Mouse (Mus musculus) heart, embryonic 12.5 days (tissue): Measurements from ENCODE around the gene Cic. TPM values are rescaled to one million over a fixed set of nuclear protein-coding genes. Genes with fewer than 3 reads are reported as not detected.
"Not testable (repeated sequence)": the region's sequence is repeated elsewhere in the genome, so short reads cannot be mapped to it uniquely, and the experiment has no call there.

Experiments
- ATAC-seq: fragments of 200-750 bp; cut with Nextera tagmentation; 2 replicates; pipeline ENCODE4 v1.8.0; 2017; ENCODE audit warnings: moderate TSS enrichment, moderate library complexity; ENCODE audit not compliant: insufficient number of reproducible peaks, low FRiP score
- H3K27ac ChIP-seq: fragments of 300-500 bp; sonication (generic); 2 replicates; pipeline ENCODE4 v1.5.1; 2016; ENCODE audit warnings: mild to moderate bottlenecking, moderate library complexity; ENCODE audit not compliant: poor library complexity, severe bottlenecking
- H3K27me3 ChIP-seq: fragments of 300-500 bp; sonication (generic); replicated peaks from 2 replicates; pipeline ENCODE4 v1.6.1; 2016; ENCODE audit warnings: mild to moderate bottlenecking, moderate library complexity
- H3K36me3 ChIP-seq: fragments of 300-500 bp; sonication (generic); 2 replicates; pipeline ENCODE4 v1.6.1; 2016; ENCODE audit warnings: mild to moderate bottlenecking, moderate library complexity
- H3K4me1 ChIP-seq: fragments of 300-500 bp; sonication (generic); replicated peaks from 2 replicates; pipeline ENCODE4 v1.6.1; 2016; ENCODE audit warnings: mild to moderate bottlenecking
- H3K4me2 ChIP-seq: fragments of 300-500 bp; sonication (generic); 2 replicates; pipeline ENCODE4 v1.6.1; 2016; ENCODE audit warnings: mild to moderate bottlenecking, moderate library complexity
- H3K4me3 ChIP-seq: fragments of 300-500 bp; sonication (generic); 2 replicates; pipeline ENCODE4 v1.5.1; 2016; ENCODE audit warnings: mild to moderate bottlenecking
- H3K9ac ChIP-seq: fragments of 300-500 bp; sonication (generic); 2 replicates; pipeline ENCODE4 v1.6.1; 2016; ENCODE audit warnings: mild to moderate bottlenecking, moderate library complexity
- H3K9me3 ChIP-seq: fragments of 300-500 bp; sonication (generic); replicated peaks from 2 replicates; pipeline ENCODE4 v1.6.1; 2016; ENCODE audit warnings: mild to moderate bottlenecking, moderate library complexity
- WGBS: fragments of 180-500 bp; shearing (Covaris S2); methylation state at CpG from one replicate; pipeline ENCODE4 v1.1.7; 2016; 5-methylcytosine and 5-hydroxymethylcytosine counted together
- polyA plus RNA-seq: library from polyadenylated mRNA; unstranded; fragments of >200 nt; fragmentation: Nextera tagmentation; extraction: Ambion mirVana; gene quantifications from 2 replicates; pipeline ENCODE4 v1.2.1, GENCODE M21; 2016

The Cic gene
- polyA plus RNA-seq, 1 experiment from 2014 or later, result 28.8 TPM

DNA sequence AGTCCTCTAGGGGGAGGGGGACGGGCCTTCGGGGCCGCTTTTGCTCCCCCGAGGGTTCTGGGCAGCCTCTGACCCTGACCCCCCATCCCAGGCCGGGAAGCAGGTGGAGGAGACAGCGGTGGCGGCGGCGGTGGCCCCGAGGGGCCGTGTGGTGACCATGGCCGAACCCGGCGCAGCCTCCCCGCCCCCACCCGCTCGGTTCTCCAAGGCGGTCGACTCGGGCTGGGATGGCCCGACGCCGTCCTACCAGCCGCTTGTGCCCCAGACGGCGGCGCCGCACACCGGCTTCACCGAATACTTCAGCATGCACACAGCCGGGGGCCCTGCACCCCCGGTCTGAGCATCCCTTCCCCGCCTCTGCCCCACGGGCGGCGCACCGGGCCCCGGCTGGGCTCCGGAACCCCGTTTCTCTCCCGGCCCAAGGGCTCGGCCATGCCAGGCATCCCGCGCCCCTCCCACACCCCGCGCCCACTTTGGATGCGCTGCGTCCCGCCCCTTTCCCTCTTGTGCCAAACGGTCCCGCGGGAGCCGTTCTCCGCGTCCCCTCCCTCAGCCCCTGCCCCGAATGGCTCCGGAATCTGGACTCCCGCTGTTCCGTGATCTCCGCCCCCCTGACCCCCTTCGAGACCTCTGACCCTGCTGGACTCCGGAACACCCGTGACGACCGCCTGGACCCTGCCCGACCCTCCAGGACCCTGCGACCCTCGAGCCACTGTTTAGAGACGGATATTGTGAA lies 48.0 kb downstream of the Cic start:
- H3K27ac ChIP-seq, result no peak overlapping the region

DNA sequence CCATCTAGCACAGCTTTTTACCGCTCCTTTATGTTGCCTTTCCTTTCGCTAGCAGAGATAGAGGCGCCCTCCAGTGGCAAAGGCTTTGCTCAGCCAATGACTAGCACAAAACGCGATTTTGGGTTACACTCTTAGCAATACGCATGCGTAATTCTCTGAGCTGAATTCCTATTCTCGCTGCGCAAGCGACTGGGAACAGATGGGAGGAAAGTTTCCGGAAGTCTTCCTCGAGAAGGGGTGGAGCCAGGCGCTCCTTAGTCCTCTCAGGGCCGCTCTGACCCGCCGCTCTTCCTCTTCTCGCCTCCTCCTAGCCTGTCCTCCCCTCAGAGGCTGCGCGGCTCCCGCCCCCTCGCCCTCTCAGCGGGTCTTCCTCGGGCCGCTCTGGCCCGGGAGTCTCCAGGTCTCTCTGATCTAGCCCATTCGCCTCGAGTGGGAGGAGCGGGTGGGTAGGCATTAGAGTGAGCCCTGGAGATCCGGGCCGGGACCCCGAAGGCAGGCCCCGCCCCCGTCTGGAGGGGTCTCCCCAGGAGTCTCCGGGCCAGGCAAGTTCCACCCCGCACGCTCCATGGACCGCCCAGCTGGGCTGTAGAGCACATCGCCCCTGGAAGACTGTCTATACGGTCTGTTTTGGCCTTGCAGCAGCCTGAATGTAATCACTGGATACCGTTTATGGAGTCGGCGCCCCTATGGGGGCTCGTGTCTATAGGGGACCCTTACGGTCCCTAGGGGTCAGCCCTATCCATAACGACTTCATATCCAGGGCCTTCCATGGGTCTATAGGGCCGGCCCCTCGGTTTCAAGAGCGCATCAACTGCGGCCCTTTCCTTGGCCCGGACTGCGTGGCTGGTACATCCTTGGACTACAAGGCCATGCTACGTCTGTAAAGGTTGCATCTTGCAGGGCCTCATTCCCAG lies 49.3 kb downstream of the Cic start, which contains the start of gene Megf8:
Megf8 (plus strand) TSS at position 633 of the 914 bp plus-strand sequence.
- Histone ChIP-seq H3K9ac (peak within 1 kb of the TSS; percentile 83), H3K36me3 (no peaks in the 10 kb centered on the region), H3K4me2 (peak within 1 kb of the TSS; percentile 97), H3K27me3 (peaks cover 38% of the 10 kb centered on the region), H3K9me3 (no peaks in the 10 kb centered on the region), H3K4me1 (peaks cover 27% of the 10 kb centered on the region), H3K4me3 (peak within 1 kb of the TSS; percentile 62), H3K27ac (peak within 1 kb of the TSS; percentile 69)
- WGBS, result under 1% methylated on average over 52 of the region's 52 CpGs
- peak; percentile 96 for ATAC-seq

More for the DNA sequence above, 48.0 kb downstream of the Cic start:
- Histone ChIP-seq H3K4me1 (peaks cover 21% of the 10 kb centered on the region), H3K4me3 (peak overlapping the region; percentile 48), H3K36me3 (no peaks in the 10 kb centered on the region), H3K9ac (peak overlapping the region; percentile 55), H3K27me3 (peaks cover 47% of the 10 kb centered on the region), H3K4me2 (peak overlapping the region; percentile 75), H3K9me3 (no peaks in the 10 kb centered on the region)
- WGBS, result under 1% methylated on average over 67 of the region's 69 CpGs
- ATAC-seq, result no peak

DNA sequence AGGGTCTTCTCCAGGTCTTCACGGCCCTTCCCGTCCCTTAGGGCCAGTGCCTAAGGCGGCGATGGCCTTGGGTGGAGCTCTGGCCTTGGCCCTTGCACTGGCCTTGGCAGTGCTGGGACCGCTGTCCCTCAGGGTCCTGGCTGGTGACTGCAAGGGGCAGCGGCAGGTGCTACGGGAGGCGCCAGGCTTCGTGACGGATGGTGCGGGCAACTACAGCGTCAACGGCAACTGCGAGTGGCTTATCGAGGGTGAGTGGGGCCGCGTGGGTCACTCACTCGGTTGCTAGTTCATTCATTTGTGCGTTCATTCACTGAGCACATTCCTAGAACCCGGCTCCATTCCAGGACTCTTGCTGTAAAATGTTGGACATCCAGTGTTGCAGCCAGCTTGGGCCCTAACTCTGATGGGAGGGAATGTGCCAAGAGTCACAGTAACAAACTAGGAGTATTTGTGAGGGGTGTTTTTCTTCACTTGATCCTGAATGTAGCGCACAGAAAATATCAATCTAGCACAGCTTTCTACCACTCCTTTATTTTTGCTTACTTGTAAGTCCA lies 50.0 kb downstream of the Cic start:
- H3K36me3 ChIP-seq, result no peaks in the 10 kb centered on the region
- peaks cover 35% of the 10 kb centered on the region for H3K4me1 ChIP-seq
- H3K4me2 ChIP-seq, result peak overlapping the region; percentile 97
- ATAC-seq, result 0 out of 2 replicates have a peak, but pooled peaks have one; percentile 1
- whole genome bisulfite sequencing, result 17% methylated on average over 21 of the region's 21 CpGs
- H3K4me3 ChIP-seq, result peak overlapping the region; percentile 62
- H3K27me3 ChIP-seq, result peaks cover 32% of the 10 kb centered on the region
- H3K9ac ChIP-seq, result peak overlapping the region; percentile 83
- H3K27ac ChIP-seq, result peak overlapping the region; percentile 69
- no peaks in the 10 kb centered on the region for H3K9me3 ChIP-seq

DNA sequence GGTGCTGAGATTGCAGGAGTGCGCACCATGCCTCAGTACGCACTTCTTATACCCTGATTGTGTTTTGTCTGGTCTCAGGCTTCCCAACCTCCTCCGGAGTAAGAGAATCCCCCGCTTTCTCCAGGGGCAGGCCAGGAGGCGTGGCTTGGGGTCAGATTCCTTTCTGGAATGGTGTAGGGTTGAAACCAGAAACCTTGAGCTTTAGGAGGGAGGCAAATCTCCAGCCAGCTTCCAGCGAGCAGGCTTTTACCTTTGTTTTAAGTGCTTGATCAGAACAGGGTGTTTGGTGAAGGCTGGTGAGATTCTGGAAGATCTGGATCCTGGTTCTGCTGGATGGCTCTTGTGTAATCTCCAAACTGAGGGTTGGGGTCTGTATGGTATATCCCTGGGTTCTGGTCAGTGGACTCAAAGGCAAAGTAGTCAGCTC lies 54.6 kb downstream of the Cic start:
- Histone ChIP-seq H3K27ac (peak overlapping the region; percentile 83), H3K36me3 (no peaks in the 10 kb centered on the region), H3K4me3 (peak overlapping the region; percentile 14), H3K9ac (peak overlapping the region; percentile 28; the same call in 1 of the 2 replicates), H3K4me2 (peak overlapping the region; percentile 38), H3K4me1 (peaks cover 22% of the 10 kb centered on the region), H3K27me3 (no peaks in the 10 kb centered on the region), H3K9me3 (no peaks in the 10 kb centered on the region)
- 6% methylated on average over 6 of the region's 6 CpGs for WGBS
- peak; percentile 48; the same call in 1 of the 2 replicates for ATAC-seq

DNA sequence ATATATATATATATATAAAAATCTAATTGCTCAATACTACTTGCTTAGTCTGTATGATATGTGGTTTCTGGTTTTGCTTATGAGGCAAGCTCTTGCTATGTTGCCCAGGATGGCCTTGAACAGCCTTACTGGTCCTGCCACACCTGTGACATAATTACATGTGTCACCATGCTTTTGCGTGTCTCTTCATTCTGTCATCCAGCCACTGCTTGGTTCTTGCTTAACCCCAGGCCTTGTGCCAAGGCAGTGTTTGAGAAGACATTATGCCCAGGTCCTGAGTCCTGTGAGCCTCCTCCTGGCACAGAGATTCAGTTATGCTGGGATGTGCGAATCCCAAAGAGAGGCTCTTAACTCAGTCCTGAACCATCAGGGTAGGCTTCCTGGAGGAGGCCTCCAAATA lies 55.7 kb downstream of the Cic start:
- Histone ChIP-seq H3K36me3 (peaks cover 8% of the 10 kb centered on the region; the same call in 1 of the 2 replicates), H3K27ac (no peak overlapping the region), H3K4me2 (no peak overlapping the region; the same call in 1 of the 2 replicates), H3K4me3 (no peak overlapping the region), H3K4me1 (peaks cover 16% of the 10 kb centered on the region), H3K9me3 (no peaks in the 10 kb centered on the region), H3K27me3 (no peaks in the 10 kb centered on the region), H3K9ac (no peak overlapping the region)
- 84% methylated on average over 2 of the region's 2 CpGs for WGBS
- no peak for ATAC-seq

DNA sequence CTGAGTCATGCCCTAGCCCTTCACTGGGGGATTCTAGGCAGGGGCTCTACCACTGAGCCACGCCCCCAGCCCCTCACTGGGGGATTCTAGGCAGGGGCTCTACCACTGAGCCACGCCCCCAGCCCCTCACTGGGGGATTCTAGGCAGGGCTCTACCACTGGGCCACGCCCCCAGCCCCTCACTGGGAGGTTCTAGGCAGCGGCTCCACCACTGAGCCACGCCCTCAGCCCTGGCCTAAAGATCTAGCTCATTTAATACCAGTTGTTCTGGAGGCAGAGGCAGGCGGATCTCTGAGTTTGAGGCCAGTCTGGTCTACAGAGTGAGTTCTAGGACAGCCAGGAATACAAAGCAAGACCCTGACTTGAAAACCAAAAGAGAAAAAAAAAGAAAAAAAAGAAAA lies 57.9 kb downstream of the Cic start:
- Histone ChIP-seq H3K36me3 (peaks cover 22% of the 10 kb centered on the region), H3K4me1 (peaks cover 16% of the 10 kb centered on the region)
- H3K4me3 ChIP-seq, H3K9me3 ChIP-seq, H3K27me3 ChIP-seq, H3K27ac ChIP-seq, ATAC-seq, H3K4me2 ChIP-seq, H3K9ac ChIP-seq: not testable (repeated sequence)
- 85% methylated on average over 6 of the region's 6 CpGs for WGBS

DNA sequence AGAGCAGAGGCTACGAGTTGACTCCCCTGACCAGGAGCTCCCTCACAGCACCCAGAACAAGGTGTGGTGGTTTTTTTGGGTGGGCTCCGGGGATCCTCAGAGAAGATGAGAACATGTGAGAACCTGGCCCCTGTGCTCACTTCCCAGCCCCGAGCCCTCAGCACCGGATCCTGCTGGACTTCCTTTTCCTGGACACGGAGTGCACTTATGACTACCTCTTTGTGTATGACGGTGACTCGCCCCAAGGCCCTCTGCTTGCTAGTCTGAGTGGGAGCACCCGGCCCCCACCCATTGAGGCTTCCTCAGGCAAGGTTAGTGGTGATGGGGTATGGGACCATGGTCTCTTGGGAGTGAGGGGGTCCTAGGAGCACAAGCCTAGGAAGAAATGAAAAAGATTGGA lies 58.7 kb downstream of the Cic start:
- Histone ChIP-seq H3K27ac (no peak overlapping the region), H3K27me3 (no peaks in the 10 kb centered on the region), H3K4me2 (no peak overlapping the region), H3K4me3 (no peak overlapping the region), H3K4me1 (peaks cover 14% of the 10 kb centered on the region), H3K36me3 (peaks cover 30% of the 10 kb centered on the region), H3K9ac (no peak overlapping the region), H3K9me3 (no peaks in the 10 kb centered on the region)
- ATAC-seq, result no peak
- 73% methylated on average over 8 of the region's 8 CpGs for WGBS

DNA sequence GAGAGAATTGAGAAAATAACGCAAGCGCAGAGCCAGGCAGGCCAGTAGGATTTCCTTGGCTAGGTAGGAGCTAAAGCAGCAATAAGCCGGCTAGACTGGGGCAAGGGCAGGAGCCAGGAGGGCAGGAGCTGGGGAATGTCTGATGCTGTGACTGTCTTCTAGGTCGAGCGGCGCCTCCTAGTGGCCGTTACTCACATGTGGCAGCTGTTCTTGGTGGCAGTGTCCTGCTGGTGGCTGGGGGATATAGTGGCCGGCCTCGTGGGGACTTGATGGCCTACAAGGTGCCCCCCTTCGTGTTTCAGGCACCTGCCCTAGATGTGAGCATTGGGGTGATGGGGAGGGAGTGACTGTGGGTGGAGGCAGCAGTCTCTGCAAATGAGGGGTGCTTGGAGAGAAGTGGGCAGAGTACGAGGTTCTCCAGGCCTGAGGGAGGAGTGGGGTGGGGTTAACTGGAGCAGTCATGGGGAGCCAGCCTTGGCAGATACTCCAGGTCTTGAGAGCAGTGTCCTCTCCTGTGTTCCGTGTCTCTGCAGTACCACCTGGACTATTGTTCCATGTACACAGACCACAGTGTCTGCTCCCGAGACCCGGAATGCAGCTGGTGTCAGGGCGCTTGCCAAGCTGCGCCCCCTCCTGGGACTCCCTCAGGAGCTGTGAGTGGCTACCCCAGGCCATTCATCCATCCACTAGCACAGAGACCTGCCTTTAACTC lies 66.2 kb downstream of the Cic start:
- no peaks in the 10 kb centered on the region for H3K27me3 ChIP-seq
- no peak overlapping the region for H3K27ac ChIP-seq
- no peak overlapping the region for H3K4me3 ChIP-seq
- H3K4me1 ChIP-seq, result no peaks in the 10 kb centered on the region
- H3K9ac ChIP-seq, result 0 out of 2 replicates have a peak overlapping the region, but pooled peaks have one; percentile 25
- ATAC-seq, result peak; percentile 38
- H3K4me2 ChIP-seq, result no peak overlapping the region
- H3K9me3 ChIP-seq, result no peaks in the 10 kb centered on the region
- WGBS, result 41% methylated on average over 16 of the region's 16 CpGs
- peaks cover 57% of the 10 kb centered on the region for H3K36me3 ChIP-seq

DNA sequence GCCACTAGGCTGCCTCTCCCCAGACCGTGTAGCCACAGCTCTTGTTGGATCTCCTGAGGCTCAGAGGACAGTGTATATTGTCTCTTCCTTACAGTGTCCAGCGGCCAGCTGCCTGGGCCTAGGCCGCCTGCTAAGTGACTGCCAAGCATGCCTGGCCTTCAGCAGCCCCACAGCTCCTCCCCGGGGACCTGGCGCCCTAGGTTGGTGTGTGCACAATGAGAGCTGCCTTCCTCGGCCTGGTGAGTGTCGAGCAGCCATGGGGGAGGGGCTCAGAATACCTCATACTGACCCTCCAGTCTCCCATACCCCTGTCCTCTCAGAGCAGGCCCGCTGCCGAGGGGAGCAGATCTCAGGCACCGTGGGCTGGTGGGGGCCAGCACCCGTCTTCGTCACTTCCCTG lies 67.0 kb downstream of the Cic start:
- Histone ChIP-seq H3K27me3 (no peaks in the 10 kb centered on the region), H3K9me3 (no peaks in the 10 kb centered on the region), H3K36me3 (peaks cover 60% of the 10 kb centered on the region), H3K4me1 (no peaks in the 10 kb centered on the region), H3K27ac (no peak overlapping the region), H3K9ac (no peak overlapping the region), H3K4me2 (no peak overlapping the region), H3K4me3 (no peak overlapping the region)
- WGBS, result 76% methylated on average over 12 of the region's 12 CpGs
- no peak for ATAC-seq

DNA sequence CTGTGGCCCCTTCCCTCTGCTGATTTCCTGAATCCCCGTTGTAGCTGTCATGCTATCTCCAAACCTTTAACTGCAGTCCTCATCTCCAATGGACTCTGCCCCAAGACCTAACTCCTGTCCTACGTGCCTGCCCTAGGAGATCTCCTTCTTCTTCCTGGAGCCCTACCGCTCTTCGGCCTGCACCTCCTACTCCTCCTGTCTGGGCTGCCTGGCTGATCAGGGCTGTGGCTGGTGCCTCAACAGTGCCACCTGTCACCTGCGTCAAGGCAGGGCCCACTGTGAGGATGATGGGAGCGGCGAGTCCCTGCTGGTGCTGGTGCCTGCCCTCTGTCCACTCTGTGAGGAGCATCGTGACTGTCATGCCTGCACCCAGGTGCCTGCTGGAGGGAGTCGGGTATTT lies 71.8 kb downstream of the Cic start:
- H3K4me1 ChIP-seq, result no peaks in the 10 kb centered on the region
- H3K9ac ChIP-seq, result no peak overlapping the region
- no peak overlapping the region for H3K27ac ChIP-seq
- H3K36me3 ChIP-seq, result peaks cover 79% of the 10 kb centered on the region
- no peak for ATAC-seq
- H3K9me3 ChIP-seq, result no peaks in the 10 kb centered on the region
- no peaks in the 10 kb centered on the region for H3K27me3 ChIP-seq
- H3K4me3 ChIP-seq, result no peak overlapping the region
- whole genome bisulfite sequencing, result 85% methylated on average over 9 of the region's 9 CpGs
- H3K4me2 ChIP-seq, result no peak overlapping the region
